Mouse (Mus musculus) embryo, embryonic 10.5 days (tissue): ENCODE measurements around the gene Atcay.
A peak's percentile ranks its signal among the peaks of the same experiment; 100 is the strongest.
"Not testable (repeated sequence)": the region's sequence is repeated elsewhere in the genome, so short reads cannot be mapped to it uniquely, and the experiment has no call there.

Source experiments
- DNase-seq: peaks from one replicate; pipeline ENCODE4 v3.0.0-alpha.2; 2015; ENCODE audit warnings: low spot score

Gene Atcay

GRCm38 (mm10) chr10:81242021-81242420 lies 11.4 kb upstream of the Atcay start:
- no peak for DNase-seq

DNA sequence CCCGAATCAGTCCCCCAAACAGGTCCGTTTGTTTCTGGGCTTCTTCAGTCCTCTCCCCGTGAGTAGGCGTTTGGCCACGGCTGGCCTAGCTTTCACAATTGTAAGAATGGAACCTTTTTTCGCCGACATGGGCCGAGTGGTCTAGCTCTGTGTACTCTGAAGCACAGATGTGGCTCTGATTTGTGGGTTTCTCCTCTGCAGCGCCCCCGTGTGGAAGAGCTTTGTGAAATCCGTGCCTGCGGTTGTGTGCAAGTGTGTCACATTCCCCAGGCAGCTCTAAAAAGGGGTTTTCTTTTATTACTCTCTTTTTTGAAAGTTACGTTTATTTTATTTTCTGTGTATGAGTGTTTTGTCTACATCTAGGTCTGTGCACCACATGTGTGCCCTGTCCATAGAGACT lies 10.2 kb upstream of the Atcay start:
- peak; percentile 85 for DNase-seq

GRCm38 (mm10) chr10:81238618-81239017 lies 8.0 kb upstream of the Atcay start:
- DNase-seq = no peak

DNA sequence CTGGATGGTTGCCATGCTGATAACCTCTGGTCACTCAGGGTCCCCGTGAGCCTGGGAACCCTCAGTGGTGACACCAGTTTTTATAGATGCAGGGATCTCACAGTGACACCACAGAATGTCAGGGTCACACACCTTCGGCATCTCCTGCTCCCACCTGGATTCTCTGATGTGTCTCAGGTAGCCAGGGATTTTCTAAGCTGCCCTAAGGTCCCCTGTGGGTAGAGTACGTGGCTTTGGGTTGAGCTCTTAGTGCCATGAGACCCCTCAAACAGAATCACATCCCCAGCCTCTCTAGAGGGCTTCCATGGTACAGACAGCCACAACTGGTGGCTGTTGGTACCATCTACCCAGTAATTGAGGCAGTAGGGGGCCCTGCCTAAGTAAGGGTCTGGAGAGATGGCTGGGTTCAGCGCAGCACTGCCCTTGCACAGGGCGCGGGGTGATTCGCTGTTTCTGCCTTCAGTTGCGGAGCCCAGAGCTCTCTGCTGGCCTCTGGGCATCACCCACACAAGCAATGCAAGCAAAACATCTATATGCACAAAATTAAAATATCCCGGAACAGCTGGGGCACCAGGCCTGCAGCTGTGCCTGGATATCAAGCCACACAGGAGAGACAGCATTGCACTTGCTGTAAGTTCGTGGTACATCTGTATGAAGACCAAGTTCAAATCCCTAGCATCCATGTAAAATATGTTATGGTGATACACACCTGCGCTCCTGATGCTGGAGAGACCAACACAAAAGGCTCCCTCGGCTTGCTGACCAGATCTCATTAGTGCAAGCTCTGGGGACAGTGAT lies 6.0 kb upstream of the Atcay start:
- DNase-seq = no peak

GRCm38 (mm10) chr10:81234206-81234605 lies 3.6 kb upstream of the Atcay start:
- DNase-seq = no peak

DNA sequence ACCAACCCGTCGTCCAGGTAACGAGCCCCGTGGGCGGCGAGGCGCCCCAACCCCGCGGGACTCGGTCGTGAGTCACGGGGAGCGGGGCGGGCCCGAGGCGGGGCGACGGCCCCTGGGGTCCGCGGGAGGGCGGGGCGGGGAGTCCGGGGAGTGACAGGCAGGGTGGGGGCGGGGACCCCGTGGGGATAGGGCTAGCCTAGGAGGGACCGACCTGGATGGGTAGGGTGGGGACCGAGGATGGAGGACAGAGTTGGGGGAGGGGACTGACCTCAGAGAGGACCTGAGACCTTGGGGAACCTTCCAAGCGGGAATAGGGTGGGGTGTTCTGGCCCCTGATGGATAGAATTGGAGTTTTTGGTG lies 2.6 kb upstream of the Atcay start:
- DNase-seq = no peak

GRCm38 (mm10) chr10:81232580-81233225 lies 2.1 kb upstream of the Atcay start, which contains the start of gene Zfr2:
Zfr2 (plus strand) TSS chr10:81233155.
- peak; percentile 89 for DNase-seq

DNA sequence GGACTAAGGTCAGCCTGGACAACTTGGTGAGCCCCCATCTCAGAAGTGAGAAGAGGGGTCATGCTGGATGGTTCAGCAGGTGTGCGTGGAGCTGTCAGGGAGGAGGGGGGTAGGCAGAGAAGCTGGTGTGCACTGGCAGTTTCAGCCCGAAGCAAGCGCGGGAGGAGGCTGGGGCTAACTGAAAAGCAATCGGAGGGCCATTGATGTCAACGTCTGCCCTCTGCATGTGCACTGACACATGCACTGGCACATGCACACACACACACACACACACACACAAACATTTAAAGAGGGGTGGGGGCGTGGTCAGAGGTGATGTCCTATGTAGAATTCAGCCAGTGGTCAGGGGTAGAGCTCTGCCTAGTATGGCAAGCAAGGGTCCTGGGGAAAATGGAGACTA lies 803 bp upstream of the Atcay start:
- DNase-seq = no peak

- no peak for DNase-seq
Measured at GRCm38 (mm10) chr10:81229735-81230437, 747 bp downstream of the Atcay start.

DNA sequence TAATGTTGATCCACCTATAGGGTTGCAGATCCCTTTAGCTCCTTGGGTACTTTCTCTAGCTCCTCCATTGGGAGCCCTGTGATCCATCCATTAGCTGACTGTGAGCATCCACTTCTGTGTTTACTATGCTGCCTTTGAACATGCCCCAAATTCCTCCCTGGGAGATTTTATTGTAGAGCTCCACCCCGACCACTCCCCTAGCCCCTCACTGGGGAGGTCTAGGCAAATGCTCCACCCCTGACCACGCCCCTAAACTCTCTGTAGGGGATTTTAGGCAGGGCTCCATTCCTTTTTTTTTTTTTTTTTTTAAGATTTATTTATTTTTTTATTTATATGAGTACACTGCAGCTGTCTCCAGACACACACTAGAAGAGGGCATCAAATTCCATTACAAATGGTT lies 6.9 kb downstream of the Atcay start:
- DNase-seq = not testable (repeated sequence)

DNA sequence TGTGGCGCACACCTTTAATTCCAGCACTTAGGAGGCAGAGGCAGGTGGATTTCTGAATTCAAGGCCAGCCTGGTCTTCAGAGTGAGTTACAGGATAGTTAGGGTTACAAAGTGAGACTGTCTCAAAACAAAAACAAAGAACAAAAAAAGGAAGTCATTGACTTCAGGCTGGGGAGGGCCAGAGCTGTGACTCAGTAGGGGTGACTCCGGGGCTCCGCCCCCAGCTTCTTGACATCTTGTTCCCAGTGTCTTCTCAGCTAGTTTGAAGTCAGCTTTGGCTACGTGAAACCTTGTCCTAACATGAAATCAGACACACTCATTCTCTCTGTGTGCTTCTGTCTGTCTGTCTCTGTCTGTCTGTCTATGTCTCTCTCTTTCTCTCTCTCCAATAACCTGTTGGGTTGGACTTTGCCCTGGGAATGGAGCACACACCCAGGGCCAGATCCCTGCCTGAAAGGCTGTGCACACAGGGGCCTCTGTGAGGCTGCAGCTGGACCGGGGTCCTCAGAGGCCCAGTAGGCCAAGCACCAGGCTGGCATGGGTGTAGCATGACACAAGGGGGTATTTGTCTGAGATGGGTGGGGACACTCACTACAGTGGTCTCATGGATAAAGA lies 9.1 kb downstream of the Atcay start:
- no peak for DNase-seq

DNA sequence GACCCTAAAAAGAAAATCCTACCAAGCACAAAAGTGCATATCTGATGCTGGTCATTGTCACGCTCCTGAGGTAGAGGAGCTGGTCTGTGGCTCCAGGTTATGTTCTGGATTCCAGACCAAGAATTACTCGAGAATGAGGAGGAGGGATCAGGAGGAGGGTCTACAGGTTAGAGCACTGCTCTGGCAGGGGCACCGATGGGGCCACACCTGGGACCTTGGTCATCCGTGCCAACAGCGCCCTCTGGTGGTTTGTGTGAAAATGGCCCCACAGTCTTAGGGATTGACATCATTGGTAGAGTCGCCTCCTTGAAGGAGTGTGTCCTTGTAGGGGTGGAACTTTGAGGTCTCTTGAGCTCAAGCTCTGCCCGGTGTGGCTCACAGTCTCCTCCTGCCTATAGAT lies 12.7 kb downstream of the Atcay start:
- DNase-seq = peak; percentile 65

GRCm38 (mm10) chr10:81217267-81217666 lies 13.4 kb downstream of the Atcay start:
- DNase-seq = not testable (repeated sequence)

GRCm38 (mm10) chr10:81216810-81217209 lies 13.8 kb downstream of the Atcay start:
- DNase-seq = no peak

GRCm38 (mm10) chr10:81216260-81216659 lies 14.4 kb downstream of the Atcay start:
- no peak for DNase-seq

DNA sequence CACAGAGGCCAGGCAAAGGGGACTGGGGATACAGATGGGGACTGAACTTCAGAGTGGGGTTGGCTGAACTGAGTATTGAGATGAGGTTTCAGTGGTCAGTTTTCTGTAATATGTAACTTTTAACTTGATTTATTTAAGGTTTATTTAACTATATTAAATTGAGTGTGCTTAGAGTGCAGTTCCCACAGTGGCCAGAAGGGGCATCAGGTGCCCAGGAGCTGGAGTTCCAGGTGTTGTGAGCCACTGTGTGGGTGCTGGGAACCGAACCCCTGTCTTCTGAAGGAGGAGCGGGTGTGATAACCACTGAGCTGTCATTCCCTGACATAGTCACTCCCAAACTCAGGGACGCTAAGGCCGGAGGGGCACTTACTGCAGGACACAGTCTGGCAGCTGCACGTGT lies 20.5 kb downstream of the Atcay start:
- DNase-seq = no peak

GRCm38 (mm10) chr10:81204137-81204536 lies 26.5 kb downstream of the Atcay start:
- DNase-seq = no peak

DNA sequence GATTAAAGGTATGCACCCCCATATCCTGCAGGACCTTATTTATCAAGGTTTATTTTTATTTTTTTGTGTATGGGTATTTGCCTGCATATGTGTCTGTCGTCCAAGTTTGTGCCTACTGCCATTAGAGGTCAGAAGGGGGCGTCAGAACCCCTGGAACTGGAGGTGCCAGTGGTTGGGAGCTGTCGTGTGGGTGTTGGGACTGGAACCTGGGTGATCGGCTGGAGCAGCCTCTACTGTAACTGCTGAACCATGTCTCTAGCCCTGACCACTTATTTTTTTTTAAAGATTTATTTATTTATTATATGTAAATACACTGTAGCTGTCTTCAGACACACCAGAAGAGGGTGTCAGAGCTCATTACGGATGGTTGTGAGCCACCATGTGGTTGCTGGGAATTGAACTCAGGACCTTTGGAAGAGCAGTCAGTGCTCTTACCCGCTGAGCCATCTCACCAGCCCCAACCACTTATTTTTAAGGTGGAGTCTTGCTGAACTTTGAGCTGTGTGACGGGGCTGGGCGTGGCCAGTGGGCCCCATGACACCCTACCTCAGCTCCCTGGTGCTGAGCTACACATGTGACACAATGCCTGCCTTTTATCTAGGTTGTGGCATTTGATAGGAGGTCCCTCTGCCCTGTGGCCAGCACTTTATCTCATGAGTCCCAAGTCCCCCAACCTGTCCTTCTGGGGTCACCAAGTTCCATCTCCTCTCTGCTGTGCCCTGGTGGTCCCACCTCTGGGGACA lies 27.5 kb downstream of the Atcay start:
- DNase-seq = no peak

GRCm38 (mm10) chr10:81201807-81202758 lies 28.6 kb downstream of the Atcay start, which contains the start of gene Nmrk2:
Nmrk2 (minus strand) TSS chr10:81202051.
- no peak for DNase-seq

DNA sequence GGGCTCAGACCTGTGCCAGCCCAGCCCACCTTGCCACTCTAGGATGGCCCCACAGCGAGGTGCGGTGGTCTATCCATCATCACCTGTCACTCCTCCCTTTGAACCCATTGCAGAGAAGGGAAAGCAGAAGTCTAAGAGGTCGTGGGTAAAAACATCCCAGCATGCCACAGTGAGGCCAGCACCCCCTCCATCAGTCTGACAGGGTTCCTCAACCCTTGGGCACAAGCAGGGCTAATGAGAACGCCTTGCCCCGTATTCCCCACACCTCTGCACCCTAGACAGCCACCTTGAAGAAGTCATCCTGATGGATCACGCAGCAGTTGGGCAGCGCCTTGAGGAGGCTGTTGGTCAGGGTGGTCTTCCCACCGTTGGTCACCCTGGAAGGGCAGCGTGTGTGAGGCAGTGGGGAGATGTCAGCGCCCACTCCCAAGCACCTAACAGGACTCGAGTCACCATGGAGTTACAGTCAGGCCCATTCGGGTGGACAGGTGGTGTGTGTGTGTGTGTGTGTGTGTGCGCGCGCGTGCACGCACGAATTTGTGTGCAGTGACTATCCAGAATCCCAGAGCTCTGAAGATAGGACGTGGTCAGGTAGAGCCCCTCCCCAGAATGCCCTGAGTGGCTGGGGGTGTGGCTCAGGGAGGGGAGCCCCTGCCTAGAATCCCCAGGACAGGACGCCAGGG lies 29.9 kb downstream of the Atcay start:
- DNase-seq = no peak
